Mouse (Mus musculus) stomach, embryonic 16.5 days (tissue): Measurements from ENCODE around the gene Ttll5. TPM values are rescaled to one million over a fixed set of nuclear protein-coding genes. Genes with fewer than 3 reads are reported as not detected.

ENCODE experiments used
- ATAC-seq: fragments of 200-750 bp; cut with Nextera tagmentation; 2 replicates; pipeline ENCODE4 v1.8.0; 2017; ENCODE audit warnings: moderate number of reproducible peaks, moderate TSS enrichment; ENCODE audit not compliant: insufficient read depth, low FRiP score
- H3K27ac ChIP-seq: fragments of 300-500 bp; sonication (generic); 2 replicates; pipeline ENCODE4 v1.5.1; 2014; ENCODE audit warnings: low read length
- H3K27me3 ChIP-seq: fragments of 300-500 bp; sonication (generic); 2 replicates; pipeline ENCODE4 v1.6.1; 2014; ENCODE audit warnings: low read length, control low read depth, mixed read lengths; ENCODE audit not compliant: control insufficient read depth, insufficient read depth
- H3K36me3 ChIP-seq: fragments of 300-500 bp; sonication (generic); 2 replicates; pipeline ENCODE4 v1.6.1; 2014; ENCODE audit warnings: low read length; ENCODE audit not compliant: control insufficient read depth, insufficient read depth
- H3K4me1 ChIP-seq: fragments of 300-500 bp; sonication (generic); 2 replicates; pipeline ENCODE4 v1.6.1; 2014; ENCODE audit warnings: low read length, control low read depth, mixed read lengths; ENCODE audit not compliant: control insufficient read depth, insufficient read depth
- H3K4me2 ChIP-seq: fragments of 300-500 bp; sonication (generic); 2 replicates; pipeline ENCODE4 v1.6.1; 2014; ENCODE audit warnings: low read depth, low read length, mixed read lengths
- H3K4me3 ChIP-seq: fragments of 300-500 bp; sonication (generic); replicated peaks from 2 replicates; pipeline ENCODE4 v1.5.1; 2014; ENCODE audit warnings: mild to moderate bottlenecking, low read length
- H3K9ac ChIP-seq: fragments of 300-500 bp; sonication (generic); 2 replicates; pipeline ENCODE4 v1.6.1; 2014; ENCODE audit warnings: low read length
- H3K9me3 ChIP-seq: fragments of 300-500 bp; sonication (generic); replicated peaks from 2 replicates; pipeline ENCODE4 v1.6.1; 2016; ENCODE audit warnings: low read length, control low read depth; ENCODE audit not compliant: control insufficient read depth
- WGBS: fragments of 180-500 bp; shearing (Covaris S2); extraction: QIAGEN DNeasy Blood & Tissue Kit; methylation state at CpG from one replicate; pipeline ENCODE4 v1.1.7; 2014; 5-methylcytosine and 5-hydroxymethylcytosine counted together
- polyA plus RNA-seq: library from polyadenylated mRNA; unstranded; fragments of >200 nt; fragmentation: Nextera tagmentation; extraction: Ambion mirVana; gene quantifications from 2 replicates; pipeline ENCODE4 v1.2.1, GENCODE M21; 2015

Gene Ttll5
- polyA plus RNA-seq, 1 experiment from 2014 or later = 11.4 TPM

DNA sequence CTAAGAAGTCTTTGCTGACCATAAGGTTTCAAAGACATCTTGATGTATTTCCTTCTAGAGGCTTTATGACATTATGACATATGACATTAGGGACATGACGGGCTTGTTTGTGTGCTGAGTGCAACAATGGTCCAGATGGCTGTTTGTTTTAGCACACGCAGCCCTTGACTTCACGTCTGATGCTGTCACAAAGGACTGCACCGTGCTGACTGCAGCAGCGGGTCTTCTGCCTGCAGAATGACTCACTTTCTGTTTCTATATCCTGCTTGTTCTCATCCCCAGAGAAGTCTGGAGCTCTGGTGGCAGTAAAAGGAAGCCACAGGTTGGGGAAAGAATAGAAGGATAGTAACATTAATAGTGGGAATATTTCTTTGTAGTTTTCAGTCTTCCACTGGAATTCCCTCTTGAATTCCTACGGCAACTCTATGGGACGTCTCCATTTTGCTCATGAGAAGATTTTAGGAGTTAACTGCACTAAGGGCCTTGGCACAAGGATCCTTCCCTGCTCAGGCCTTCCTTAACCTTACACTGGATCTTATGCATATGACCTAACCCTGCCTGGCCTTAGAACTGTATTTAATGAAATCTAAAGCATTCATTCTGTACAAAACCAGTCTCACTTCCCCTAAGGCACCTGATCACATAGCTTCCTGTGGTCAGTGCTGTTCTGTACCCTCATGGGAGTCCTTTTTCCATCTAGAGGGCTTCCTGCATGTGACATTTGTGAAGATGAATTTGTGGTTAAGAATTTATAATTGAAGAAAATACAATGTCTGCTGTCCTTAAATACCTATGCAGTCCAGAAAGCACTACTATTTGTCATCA lies 167.8 kb downstream of the Ttll5 start:
- H3K9me3 ChIP-seq = no peaks in the 10 kb centered on the region
- no peak overlapping the region for H3K9ac ChIP-seq
- no peak overlapping the region for H3K4me3 ChIP-seq
- H3K27me3 ChIP-seq = no peaks in the 10 kb centered on the region
- WGBS = 47% methylated on average over 7 of the region's 7 CpGs
- no peak overlapping the region for H3K27ac ChIP-seq
- no peak overlapping the region for H3K4me2 ChIP-seq
- no peaks in the 10 kb centered on the region for H3K4me1 ChIP-seq
- H3K36me3 ChIP-seq = no peaks in the 10 kb centered on the region
- ATAC-seq = no peak

- WGBS = 89% methylated on average over 2 of the region's 2 CpGs
- no peaks in the 10 kb centered on the region for H3K27me3 ChIP-seq
- H3K4me3 ChIP-seq = no peak overlapping the region
- no peaks in the 10 kb centered on the region for H3K4me1 ChIP-seq
- H3K4me2 ChIP-seq = no peak overlapping the region
- H3K9me3 ChIP-seq = no peaks in the 10 kb centered on the region
- ATAC-seq = no peak
- no peaks in the 10 kb centered on the region for H3K36me3 ChIP-seq
- H3K9ac ChIP-seq = no peak overlapping the region
- H3K27ac ChIP-seq = no peak overlapping the region
Measured at GRCm38 (mm10) chr12:85992838-85993234, 168.4 kb downstream of the Ttll5 start.

- no peak overlapping the region for H3K9ac ChIP-seq
- 71% methylated on average over 5 of the region's 5 CpGs for WGBS
- no peak for ATAC-seq
- H3K4me1 ChIP-seq = no peaks in the 10 kb centered on the region
- H3K4me3 ChIP-seq = no peak overlapping the region
- H3K27ac ChIP-seq = no peak overlapping the region
- H3K27me3 ChIP-seq = no peaks in the 10 kb centered on the region
- H3K4me2 ChIP-seq = no peak overlapping the region
- no peaks in the 10 kb centered on the region for H3K36me3 ChIP-seq
- H3K9me3 ChIP-seq = no peaks in the 10 kb centered on the region
Measured at GRCm38 (mm10) chr12:85993790-85994360, 169.4 kb downstream of the Ttll5 start.

DNA sequence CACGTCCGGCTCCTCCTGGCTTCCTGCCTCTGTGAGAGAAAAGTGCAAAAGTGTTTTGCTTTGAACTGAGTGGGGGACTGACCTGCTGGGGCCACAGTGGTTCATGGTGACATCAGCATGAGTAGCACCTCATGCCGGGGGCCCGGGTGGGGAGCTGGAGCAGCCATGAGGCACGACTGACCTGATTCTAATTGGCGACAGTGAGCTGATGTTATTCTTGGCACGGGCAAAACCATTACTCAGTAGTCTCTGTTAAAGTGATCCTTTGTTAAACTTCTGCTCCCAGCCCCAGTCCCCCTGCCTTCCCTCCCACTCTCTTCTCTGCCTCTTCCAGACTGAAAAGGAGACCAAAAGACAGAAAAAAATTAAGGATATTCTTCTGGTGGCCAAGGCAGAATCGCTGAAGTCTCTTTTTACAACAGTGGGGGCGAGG lies 176.2 kb downstream of the Ttll5 start:
- H3K27ac ChIP-seq = peak overlapping the region; percentile 82
- peaks cover 16% of the 10 kb centered on the region for H3K4me1 ChIP-seq
- 28% methylated on average over 9 of the region's 9 CpGs for WGBS
- ATAC-seq = peak; percentile 77
- H3K4me3 ChIP-seq = no peak overlapping the region
- H3K9me3 ChIP-seq = no peaks in the 10 kb centered on the region
- no peaks in the 10 kb centered on the region for H3K27me3 ChIP-seq
- no peak overlapping the region for H3K4me2 ChIP-seq
- no peaks in the 10 kb centered on the region for H3K36me3 ChIP-seq
- peak overlapping the region; percentile 38 for H3K9ac ChIP-seq

DNA sequence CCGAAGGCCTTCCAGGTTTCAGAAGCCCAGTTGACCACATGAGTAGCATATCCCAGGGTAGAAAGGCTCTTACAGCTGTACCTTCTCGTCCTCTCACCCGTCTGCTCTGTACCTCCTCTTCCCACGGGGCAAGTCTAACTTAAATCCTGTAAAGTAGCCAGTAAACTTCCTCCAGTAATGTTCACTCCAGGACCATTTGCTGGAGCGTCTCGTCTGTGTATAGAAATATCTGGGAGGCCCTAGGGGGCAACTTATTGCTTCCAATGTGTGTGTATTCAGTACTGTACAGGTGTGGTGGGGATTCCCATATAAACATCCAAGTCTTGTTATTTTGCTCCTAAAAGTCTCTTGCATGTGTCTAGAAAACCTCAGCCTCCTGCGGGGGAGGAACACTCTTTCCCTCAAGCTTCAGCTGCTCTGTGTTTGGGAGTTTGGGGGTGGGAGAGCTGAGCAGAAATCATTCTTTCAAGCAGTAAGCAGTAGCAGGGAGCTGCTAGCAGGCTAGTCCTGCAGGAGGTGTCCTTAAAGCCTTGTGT lies 176.7 kb downstream of the Ttll5 start:
- peak; percentile 70; the same call in 1 of the 2 replicates for ATAC-seq
- Histone ChIP-seq H3K9me3 (no peaks in the 10 kb centered on the region), H3K4me1 (peaks cover 16% of the 10 kb centered on the region), H3K36me3 (no peaks in the 10 kb centered on the region), H3K4me2 (no peak overlapping the region), H3K9ac (peak overlapping the region; percentile 38), H3K4me3 (no peak overlapping the region), H3K27me3 (no peaks in the 10 kb centered on the region), H3K27ac (peak overlapping the region; percentile 82)
- 37% methylated on average over 7 of the region's 7 CpGs for WGBS

GRCm38 (mm10) chr12:86004627-86005026 lies 180.2 kb downstream of the Ttll5 start:
- no peak for ATAC-seq
- H3K27ac ChIP-seq = no peak overlapping the region
- H3K4me3 ChIP-seq = no peak overlapping the region
- peaks cover 29% of the 10 kb centered on the region for H3K4me1 ChIP-seq
- no peaks in the 10 kb centered on the region for H3K27me3 ChIP-seq
- H3K36me3 ChIP-seq = no peaks in the 10 kb centered on the region
- no peaks in the 10 kb centered on the region for H3K9me3 ChIP-seq
- H3K9ac ChIP-seq = no peak overlapping the region
- H3K4me2 ChIP-seq = no peak overlapping the region
- 88% methylated on average over 3 of the region's 3 CpGs for WGBS

GRCm38 (mm10) chr12:86007377-86007776 lies 182.9 kb downstream of the Ttll5 start:
- H3K36me3 ChIP-seq = no peaks in the 10 kb centered on the region

GRCm38 (mm10) chr12:86010656-86011055 lies 186.2 kb downstream of the Ttll5 start:
- H3K4me3 ChIP-seq = no peak overlapping the region
- 62% methylated on average over 5 of the region's 5 CpGs for WGBS
- H3K27me3 ChIP-seq = no peaks in the 10 kb centered on the region
- H3K9ac ChIP-seq = no peak overlapping the region
- H3K9me3 ChIP-seq = no peaks in the 10 kb centered on the region
- ATAC-seq = no peak
- no peak overlapping the region for H3K27ac ChIP-seq
- H3K4me1 ChIP-seq = peaks cover 13% of the 10 kb centered on the region
- no peak overlapping the region for H3K4me2 ChIP-seq
- H3K36me3 ChIP-seq = no peaks in the 10 kb centered on the region

More at GRCm38 (mm10) chr12:86007377-86007776, 182.9 kb downstream of the Ttll5 start:
- no peak overlapping the region for H3K4me3 ChIP-seq
- peaks cover 13% of the 10 kb centered on the region for H3K4me1 ChIP-seq
- peak; percentile 62; the same call in 1 of the 2 replicates for ATAC-seq
- H3K27ac ChIP-seq = peak overlapping the region; percentile 76
- H3K4me2 ChIP-seq = no peak overlapping the region
- H3K9ac ChIP-seq = no peak overlapping the region
- no peaks in the 10 kb centered on the region for H3K27me3 ChIP-seq
- H3K9me3 ChIP-seq = no peaks in the 10 kb centered on the region
- WGBS = 40% methylated on average over 3 of the region's 3 CpGs

- no peak for ATAC-seq
- no peaks in the 10 kb centered on the region for H3K9me3 ChIP-seq
- no peak overlapping the region for H3K27ac ChIP-seq
- no peak overlapping the region for H3K4me2 ChIP-seq
- no peaks in the 10 kb centered on the region for H3K27me3 ChIP-seq
- no peak overlapping the region for H3K9ac ChIP-seq
- H3K4me1 ChIP-seq = peaks cover 8% of the 10 kb centered on the region
- WGBS = 72% methylated on average over 2 of the region's 2 CpGs
- H3K36me3 ChIP-seq = no peaks in the 10 kb centered on the region
- H3K4me3 ChIP-seq = no peak overlapping the region
Measured at GRCm38 (mm10) chr12:86012195-86012594, 187.7 kb downstream of the Ttll5 start.
